Mouse (Mus musculus): ENCODE data around the gene Tnfrsf1b.

Gene Tnfrsf1b

DNA sequence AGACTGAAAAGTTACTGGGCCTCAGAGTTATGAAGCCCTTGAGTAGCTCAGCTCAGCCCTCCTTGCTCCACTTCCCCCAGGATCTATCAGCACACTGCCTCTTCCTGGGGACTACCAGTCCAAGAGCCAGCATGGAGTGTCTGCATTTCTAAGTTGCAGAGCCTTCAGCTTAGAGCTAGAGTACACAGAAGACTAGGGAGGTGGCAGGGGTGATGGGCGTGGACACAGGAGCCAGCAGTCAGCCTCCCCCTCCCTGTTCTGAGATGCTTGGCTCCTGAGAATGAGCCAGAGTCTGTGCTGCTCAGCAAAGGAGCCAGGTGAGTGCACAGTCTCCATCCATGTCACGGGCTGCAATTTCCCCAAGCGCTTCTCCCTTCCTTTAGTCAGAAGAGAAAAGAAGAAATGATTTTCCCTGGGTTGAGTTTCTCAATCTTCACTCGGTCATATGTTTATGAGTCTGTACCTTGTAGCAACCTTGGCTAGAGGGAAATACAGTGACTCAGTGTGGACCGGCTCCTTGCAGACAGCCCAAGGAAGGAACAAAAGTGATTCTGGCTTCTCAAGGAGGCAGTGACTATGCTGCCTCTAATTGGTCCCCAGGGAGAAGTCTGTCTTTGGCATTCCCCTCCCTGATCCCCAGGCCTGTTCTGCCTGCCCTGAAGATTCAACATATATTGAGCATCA is 11.2 kb upstream of the Tnfrsf1b start:
- DNase-seq (ENCODE audit: low spot score): no peak

DNA sequence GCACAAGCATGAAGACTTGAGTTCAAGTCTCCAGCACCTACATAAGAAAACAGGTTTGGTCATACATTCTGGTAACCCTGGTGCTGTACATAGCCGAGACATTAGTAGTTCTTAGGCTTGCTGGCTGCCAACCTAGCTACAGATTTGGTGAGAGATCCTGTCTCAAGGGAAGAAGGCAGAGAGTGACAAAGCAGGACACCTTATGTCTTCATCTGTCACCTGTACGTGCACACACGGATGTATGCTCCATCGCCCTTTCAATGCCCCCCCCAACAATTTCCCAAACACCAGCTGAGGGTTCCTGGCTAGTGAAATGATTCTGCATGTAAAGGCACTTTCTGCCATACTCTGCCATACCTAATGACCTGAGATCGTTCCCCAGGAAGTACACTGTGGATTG is 9.5 kb upstream of the Tnfrsf1b start:
- no peak for DNase-seq (ENCODE audit: low spot score)

DNA sequence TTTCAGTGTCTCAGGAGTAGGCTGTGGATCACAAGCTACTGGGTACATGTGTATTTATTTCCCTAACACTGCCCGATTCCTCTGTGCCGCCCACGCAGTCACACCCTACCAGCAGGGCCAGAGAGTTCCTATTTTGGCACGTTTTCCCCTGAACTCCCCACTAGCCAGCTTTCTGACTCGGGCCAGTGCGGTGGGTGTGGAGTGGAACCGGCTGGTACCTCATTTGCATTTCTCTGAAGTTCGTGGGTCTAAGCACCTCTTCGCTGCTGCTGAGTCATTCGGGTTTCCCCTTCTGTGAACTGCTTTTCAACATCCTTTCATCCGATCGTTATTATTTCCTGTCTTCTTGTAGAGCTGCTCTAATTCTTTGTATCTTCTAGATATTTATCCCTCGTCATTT is 7.7 kb upstream of the Tnfrsf1b start:
- DNase-seq (ENCODE audit: low spot score): peak; percentile 22

DNA sequence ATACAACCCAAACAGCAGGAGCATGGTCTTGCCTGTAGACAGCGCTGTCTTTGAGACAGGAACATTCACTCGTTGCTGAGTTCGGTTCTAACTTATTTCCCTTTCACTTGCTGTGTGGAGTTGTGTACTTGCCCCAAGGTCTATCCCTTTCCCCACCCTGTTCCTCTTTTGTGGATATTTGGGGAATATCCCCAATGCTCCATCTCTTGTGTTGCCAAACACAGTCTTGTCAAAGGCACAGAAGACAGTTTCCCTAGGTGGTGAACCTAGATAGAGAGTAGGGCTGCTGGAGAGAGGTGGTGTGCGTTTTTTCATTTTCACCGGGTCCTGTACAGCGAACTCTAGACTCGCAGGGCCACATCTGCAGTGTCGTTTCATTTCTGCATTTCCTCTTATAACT is 5.9 kb upstream of the Tnfrsf1b start:
- no peak for DNase-seq (ENCODE audit: low spot score)

DNA sequence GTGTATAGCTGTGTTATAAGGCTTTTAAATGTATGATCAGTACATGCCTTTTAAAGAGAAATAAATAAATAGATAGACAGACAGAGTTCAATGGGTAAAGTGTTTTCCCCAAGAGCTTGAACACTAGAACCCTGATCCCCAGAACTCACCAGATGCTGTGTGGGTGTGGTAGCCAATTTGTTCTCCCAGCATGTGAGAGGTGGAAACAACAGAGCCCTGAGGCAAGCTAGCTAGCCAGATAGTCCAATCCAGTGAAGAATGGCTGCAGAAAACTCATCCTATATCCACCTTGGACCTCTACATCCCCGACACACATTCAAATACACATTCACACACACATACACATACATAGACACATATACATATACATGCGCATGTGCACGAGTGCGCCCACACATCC is 4.9 kb upstream of the Tnfrsf1b start:
- DNase-seq (ENCODE audit: low spot score): no peak

DNA sequence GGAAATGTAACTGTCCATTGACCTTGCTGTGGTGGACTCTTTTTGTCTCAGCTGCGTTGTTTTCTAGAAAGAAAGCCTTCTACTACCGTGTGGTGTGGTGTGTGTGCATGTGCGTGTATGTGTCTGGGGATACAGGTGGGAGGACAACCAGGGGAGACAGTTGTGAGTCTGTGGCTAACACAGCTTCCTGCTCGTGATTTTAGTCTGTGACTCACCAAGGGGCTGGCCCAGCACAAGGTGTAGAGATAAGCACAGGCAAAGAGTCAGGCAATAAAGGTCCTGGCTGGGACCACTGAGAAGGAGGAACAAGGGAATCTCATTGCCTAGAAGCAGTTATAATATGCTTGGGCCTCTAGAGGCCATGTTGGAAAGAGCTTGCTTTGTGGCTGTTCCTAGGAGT is 3.3 kb upstream of the Tnfrsf1b start:
- DNase-seq (ENCODE audit: low spot score): no peak

DNA sequence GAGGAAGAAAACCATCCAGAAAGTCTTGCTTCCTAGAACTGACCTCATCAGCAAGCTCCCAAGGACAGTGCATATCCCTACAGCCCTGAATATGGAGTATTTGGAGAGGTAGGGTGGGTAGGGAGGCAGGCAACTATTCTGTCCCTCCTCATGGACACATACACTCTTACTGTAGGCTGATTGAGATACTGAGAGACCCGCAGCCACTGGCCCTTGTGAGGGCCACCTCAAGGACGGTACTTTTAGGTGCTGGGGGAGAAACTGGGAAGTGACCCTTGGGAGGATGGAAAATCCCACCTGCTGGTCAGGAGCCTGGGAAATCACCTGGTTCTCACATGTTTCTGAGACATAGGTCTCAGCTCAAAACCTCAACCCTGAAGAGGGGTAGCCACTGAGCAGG is 886 bp upstream of the Tnfrsf1b start:
- DNase-seq (ENCODE audit: low spot score): no peak

DNA sequence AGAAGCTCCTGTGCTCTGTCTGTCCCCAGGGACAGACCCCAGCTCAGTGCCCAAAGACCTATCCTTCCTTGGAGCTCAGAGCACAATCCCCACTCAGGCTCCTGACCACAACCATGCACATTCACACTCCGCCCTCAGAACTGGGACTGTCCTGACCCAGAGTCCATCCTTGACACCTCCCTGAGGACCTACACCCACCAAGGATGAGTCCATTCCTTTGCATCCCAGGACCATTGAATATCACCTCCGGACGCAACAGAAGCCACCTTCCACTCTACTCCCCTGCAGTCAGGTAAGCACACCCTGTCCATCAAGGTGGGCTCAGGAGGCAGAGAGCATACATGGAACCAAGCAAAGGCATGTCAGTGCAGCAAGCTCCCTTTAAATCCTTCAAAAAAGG is 1.1 kb downstream of the Tnfrsf1b start:
- no peak for DNase-seq (ENCODE audit: low spot score)

DNA sequence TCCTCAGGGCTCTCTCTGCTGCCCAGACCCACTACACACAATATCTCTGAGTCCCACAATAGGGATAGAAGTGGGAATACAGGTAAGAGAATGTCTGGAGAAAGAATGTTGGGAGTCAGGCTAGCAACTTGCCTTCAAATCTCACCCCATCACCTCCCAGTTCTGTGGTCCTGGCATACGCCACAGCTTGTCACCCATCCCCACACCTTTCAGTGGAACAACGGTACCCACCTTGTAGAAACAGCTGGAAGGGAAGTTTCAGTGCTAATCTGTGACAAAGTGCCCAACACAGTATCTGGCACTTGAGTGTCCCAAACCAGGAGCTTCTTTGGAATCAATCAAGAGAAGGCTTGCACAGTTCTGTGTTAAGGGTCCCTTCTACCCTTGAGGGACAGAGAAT is 2.0 kb downstream of the Tnfrsf1b start:
- no peak for DNase-seq (ENCODE audit: low spot score)

DNA sequence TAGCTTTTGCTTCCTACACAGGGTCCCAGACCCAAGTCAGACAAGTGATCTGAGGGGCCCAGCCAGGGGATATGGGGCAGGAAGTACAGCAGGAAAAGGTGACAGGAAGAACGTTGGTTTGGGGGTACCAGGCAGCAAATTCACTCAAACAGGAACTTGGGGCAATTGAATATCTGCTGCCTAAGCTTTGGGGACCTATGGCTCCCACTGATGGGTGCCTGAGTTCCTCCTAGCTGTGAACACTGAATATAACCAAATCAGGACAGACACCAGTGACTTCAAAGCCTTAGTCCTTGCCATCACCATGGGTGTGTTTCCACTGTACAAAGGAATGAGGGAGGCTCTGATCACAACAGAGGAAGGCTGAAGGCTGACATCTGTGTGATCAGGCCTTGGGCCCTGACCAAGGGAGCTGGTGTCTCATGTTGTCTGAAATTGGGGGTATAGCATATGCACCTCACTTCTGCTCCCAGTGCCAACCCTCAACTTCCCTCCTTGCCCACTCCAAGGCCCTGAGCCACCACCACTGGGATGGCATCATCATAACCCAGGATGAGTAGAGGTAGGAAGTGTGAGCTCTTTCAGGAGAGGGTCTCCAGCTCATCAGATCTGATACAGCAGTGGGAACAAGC is 3.8 kb downstream of the Tnfrsf1b start:
- DNase-seq (ENCODE audit: low spot score): no peak

DNA sequence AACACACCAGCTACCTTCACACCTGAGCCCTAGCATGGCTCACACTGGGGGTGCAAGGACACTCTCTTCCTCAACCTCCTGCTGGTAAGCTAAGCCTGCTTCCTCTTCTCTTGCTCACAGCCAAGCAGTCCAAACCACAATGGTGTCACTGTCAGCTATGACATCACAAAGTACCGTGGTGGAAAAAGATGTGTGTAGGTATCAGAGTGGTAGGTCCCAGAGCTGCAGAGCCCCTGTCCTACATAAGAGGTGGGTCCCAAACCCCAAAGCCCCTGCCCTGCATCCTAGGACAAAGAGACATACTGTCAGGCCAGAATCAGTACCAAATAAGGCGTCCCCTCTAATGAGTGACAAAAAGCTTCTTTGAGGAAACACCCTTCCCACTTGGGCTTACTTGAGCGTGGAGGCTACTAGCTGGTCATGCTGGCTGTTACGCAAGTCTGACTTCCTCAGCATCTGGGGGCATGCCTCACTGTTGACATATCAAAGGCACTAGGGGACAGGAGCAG is 5.9 kb downstream of the Tnfrsf1b start:
- DNase-seq (ENCODE audit: low spot score): no peak

DNA sequence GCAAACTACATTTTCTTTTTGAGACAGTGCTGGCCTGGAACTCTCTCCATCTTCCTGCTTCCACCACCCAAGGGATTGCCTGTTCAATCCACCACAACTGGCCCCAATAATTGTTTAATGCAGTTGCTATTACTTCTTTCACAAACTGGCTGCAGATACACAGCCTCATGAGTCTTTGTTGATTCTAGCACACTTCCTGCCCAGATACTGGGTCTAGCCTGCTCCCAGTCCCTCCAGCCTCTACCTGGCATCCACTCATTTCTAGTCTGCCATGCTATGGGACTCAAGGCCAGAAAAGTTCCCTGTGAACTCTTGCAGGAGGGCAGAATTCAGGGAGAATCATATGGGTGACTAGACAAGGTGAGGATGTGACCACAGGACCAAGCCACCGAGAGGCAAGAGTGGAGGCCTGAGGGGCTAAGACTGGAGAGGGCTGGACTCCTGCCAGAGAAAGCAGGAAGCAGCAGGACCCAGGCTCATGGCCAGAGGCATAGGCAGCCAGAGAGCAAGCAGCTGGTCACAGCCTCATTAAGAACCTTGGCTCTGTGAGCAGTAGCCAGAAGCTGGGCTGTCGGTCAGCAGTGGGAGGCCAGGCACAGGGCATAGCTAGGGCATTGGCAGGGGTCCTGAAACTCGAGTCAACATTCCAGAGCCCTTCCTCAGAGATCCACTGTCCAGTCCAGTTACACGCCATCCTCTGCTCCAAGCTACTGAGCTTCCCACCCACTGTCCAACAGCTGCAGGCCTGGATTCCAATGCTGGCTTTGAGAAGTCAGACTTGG is 7.4 kb downstream of the Tnfrsf1b start:
- DNase-seq (ENCODE audit: low spot score): peak; percentile 30

DNA sequence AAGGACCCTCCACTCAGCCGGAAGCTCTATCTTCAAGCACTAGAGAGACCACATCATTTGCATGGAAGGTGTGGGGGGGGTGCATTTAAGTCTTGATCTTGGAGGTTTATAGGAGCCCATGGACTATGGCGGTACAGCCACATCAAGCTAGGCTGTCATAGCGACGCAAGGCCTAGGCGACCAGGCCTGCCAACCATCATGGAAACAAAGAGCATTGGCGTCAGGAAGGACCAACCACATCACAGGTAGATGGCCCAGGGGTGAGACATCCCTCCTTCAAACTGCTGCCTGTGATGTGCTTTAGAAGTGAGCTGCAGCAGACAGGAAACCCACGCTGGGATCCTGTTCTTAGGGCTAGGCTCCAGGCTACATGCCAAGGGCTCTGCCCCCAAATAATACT is 10.6 kb downstream of the Tnfrsf1b start:
- no peak for DNase-seq (ENCODE audit: low spot score)

DNA sequence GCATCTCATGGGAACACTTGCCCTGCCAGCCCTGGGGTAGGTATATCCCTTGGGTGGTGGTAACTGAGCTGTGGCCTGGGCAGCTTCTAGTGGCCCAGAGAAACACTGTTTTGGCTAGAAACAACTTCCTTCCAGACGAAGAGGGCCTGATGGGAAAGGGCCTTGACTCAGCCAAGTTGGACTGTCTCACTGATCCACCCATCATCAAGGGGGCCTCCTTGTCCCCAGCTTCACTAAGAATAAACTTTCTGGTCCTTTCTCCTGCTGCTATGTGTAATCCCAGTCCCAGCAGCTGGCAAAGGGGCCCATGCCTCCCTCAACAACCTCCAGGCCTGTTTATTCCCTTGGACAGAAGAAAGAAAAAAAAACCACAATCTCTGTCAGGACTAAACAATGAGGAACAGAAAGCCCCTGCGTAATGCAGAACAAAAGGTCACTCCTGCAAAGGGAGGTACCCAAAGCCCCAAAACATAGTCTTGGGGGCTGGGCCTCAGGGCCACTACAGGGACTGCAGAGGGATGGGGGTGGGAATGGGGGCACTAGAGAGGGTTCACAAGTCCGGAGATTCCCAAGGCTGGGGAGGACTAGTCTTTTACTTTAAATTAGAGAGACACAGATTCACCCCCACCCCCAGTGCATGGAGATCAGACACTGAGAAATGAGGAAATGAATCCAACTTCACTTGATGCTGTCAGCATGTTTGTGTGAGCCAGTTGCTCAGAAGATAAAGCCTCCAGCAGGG is 13.0 kb downstream of the Tnfrsf1b start:
- no peak for DNase-seq (ENCODE audit: low spot score)

DNA sequence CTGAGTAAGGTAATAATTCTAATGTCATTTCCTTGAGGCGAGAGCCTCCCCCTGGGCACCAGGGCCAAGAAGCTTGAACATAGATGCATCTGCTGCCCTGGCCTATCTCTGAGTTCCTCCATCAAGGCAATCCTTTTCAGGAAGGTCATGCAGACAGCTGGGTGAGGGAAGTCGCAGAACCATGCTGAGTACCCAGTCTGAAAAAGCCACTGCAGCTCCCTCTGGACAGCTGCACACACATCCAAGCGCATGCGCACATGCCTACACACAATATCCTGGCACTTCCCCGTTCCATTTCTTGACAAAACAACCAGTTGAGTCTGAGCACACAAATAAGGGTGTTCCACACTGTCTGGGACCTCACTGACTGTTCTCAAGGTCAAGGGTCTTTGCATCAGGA is 14.9 kb downstream of the Tnfrsf1b start:
- DNase-seq (ENCODE audit: low spot score): no peak

DNA sequence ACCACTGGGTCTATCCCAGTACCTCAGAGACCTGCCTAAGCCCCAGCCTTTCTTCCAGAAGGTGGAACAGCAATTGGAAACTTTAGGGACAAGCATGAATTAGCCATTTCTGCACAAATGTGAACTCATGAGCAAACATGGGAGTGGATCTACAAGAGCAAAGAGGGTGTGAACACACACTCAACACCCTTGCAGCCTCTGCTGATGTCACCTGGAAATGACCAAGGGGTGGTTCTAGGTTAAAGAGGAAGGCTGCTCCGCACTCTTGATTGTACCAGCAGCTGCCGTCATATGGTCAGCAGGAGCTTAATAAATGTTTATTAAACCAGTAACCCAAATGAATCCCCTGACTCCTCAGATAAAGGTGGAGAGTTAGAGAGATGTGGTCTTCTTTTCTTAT is 16.0 kb downstream of the Tnfrsf1b start:
- no peak for DNase-seq (ENCODE audit: low spot score)

DNA sequence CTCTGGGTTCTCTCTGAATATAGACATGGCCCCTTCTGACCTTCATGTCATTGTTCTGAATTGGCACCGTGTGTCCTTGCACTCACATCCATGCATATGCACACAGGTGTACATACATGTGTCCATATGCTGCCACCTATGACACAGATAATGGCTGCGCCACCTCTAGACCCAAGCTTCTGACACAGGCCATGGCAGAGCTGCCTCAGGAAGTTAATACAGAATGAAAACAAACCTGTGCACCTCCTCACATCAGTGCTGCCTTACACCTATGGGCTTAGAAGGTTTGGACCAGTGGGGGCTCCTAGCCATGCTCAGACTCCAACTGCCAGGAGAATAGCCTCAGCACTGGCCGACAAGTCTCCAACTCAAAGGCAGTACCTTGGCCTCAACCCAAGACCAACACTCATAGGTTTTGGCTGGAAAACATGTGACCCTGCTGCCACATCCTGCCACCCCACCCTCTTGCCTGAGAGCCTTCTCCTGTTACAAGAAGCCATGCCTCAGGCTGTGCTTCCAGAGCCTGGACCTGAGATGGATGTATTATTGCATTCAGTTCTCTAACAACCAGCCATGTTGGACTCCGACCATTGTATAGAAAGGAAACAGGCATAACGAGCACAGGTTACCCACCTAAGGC is 17.0 kb downstream of the Tnfrsf1b start:
- no peak for DNase-seq (ENCODE audit: low spot score)

DNA sequence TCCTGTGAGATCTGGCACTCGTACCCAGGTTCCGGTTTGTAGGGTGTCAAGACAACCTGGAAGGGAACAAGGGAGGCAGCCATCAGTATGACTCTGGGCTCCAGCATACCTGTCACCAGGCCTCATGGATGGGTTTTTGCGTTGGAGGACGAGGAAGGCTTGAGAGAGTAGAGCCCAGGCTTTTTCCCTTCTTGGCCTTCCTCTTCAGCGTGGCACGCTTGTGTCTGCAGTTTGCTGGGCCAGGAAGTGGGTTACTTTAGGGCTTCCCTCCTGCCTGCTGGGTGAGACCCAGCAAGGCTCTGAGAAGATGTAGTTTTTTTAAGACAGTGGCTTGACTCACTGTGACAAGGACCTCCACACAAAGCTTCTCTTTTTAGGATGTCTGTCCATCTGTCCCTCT is 17.6 kb downstream of the Tnfrsf1b start:
- DNase-seq (ENCODE audit: low spot score): no peak

DNA sequence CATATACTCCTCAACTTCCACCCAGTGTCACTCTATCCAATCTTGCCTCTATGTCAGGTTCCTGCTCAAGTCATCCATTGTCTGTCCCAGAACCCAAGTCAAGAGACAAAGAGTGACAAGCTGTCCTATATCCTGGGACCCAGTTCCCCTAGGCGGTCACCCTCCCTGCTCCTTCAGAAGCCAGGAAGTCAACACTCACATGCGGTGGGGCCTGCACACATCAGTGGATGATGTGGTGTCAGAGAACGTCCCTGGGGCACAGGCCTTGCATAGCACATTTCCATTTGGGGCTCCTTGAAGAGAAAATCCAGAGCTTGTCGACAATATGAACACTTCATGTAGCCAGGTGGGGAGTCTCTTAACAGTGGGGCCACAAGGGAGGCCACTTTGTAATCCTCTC is 22.1 kb downstream of the Tnfrsf1b start:
- no peak for DNase-seq (ENCODE audit: low spot score)

DNA sequence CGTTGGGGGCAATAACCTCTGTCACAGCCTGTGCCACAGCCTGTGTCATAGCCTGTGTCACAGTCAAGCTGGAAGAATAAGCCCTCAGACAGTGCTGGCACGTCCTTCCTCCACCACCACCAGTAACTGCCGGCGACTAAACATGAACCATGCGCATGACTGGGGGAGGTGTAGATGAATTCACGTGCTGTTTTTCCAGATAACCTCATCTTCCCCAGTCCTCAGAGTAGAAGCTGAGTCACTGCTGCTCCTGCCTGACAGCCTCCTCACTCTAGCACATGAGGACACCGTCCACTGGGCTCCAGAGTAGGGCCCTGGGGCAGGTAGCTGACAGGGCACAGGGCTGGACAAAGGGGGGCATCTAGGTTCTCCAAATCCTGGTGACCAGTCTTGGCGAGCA is 24.6 kb downstream of the Tnfrsf1b start:
- no peak for DNase-seq (ENCODE audit: low spot score)

DNA sequence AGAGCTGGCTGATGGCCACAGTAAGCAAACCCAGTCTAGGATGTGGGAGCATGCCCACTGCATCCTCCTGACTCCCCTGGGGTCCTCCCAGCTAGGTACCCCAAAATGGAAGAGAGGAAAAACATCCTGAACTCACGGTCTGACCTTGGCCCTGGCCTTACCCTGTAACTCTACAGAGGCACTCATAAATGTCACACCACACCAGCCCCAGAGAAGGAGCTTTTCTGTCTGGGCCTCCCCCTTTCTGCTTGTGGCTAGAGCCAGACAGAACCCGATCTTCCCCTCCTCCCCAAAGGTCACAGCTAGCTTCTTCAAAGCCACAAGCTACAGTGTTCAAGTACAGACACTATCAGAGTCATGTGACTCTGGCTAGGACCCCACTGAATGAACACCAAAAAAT is 25.3 kb downstream of the Tnfrsf1b start:
- no peak for DNase-seq (ENCODE audit: low spot score)

DNA sequence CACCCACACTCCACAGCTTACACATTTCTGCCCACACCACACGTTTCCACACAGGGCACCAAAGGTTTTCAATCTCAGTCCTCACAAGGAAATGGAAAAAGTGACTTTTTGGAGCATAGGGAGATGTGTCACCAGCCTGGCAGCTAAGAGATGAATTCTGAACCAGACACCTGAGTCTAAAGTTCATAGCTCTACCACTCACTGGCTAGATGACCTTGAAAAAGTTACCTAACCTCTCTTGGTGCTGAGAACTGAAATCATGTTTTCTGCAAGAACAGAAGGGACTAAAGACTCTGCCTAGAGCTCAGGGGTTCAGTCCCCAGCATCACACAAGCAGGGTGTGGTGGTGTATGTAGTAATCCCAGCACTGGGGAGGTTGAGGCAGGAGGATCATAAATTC is 26.7 kb downstream of the Tnfrsf1b start:
- no peak for DNase-seq (ENCODE audit: low spot score)

All from urinary bladder, postnatal 25 days (tissue).